Mouse (Mus musculus) liver, postnatal 0 days (tissue): Measurements from ENCODE around the gene Psmd3.

Experiments
- CTCF ChIP-seq: sonication (generic); IDR thresholded peaks from 2 replicates; pipeline ENCODE4 v1.5.1; 2016; ENCODE audit warnings: antibody characterized with exemption, low read depth
- EP300 ChIP-seq: IDR thresholded peaks from 2 replicates; pipeline ENCODE4 v1.6.1; 2016; ENCODE audit warnings: antibody characterized with exemption, low read depth, mild to moderate bottlenecking

- TF ChIP-seq CTCF = no peak
- TF ChIP-seq EP300 = no peak
Measured at GRCm38 (mm10) chr11:98645946-98646345, 36.4 kb upstream of the Psmd3 start.
